Mouse (Mus musculus) ovary, adult 18-20 months (tissue): Measurements from ENCODE around the gene Hist1h3f.
"Not testable (repeated sequence)": the region's sequence is repeated elsewhere in the genome, so short reads cannot be mapped to it uniquely, and the experiment has no call there.

Source experiments
- DNase-seq: peaks from one replicate; pipeline ENCODE4 v3.0.0; 2022; ENCODE audit warnings: low spot score, mixed read lengths

Gene Hist1h3f

GRCm38 (mm10) chr13:23537006-23537710 lies 6.7 kb upstream of the Hist1h3f start:
- DNase-seq = no peak

GRCm38 (mm10) chr13:23538249-23538648 lies 5.6 kb upstream of the Hist1h3f start:
- no peak for DNase-seq

- DNase-seq = not testable (repeated sequence)
These were observed 4.0 kb upstream of the Hist1h3f start for GRCm38 (mm10) chr13:23539821-23540220.

- no peak for DNase-seq
These were observed 2.4 kb upstream of the Hist1h3f start for GRCm38 (mm10) chr13:23541497-23541896.

GRCm38 (mm10) chr13:23542225-23542980 lies 1.4 kb upstream of the Hist1h3f start:
- not testable (repeated sequence) for DNase-seq

- peak; percentile 73 for DNase-seq
These were observed 749 bp upstream of the Hist1h3f start, which contains the start of gene Hist1h2bh for GRCm38 (mm10) chr13:23542999-23543607. Gene Hist1h2bh, minus strand, starts transcription at chr13:23543392.

- not testable (repeated sequence) for DNase-seq
These were observed 902 bp downstream of the Hist1h3f start for GRCm38 (mm10) chr13:23544787-23545120.

- DNase-seq = no peak
These were observed 2.8 kb downstream of the Hist1h3f start for GRCm38 (mm10) chr13:23546694-23547093.

GRCm38 (mm10) chr13:23550761-23551145 lies 6.9 kb downstream of the Hist1h3f start:
- no peak for DNase-seq

- DNase-seq = peak; percentile 82
These were observed 7.4 kb downstream of the Hist1h3f start, which contains the start of gene Hist1h4f for GRCm38 (mm10) chr13:23551146-23551834. Gene Hist1h4f, minus strand, starts transcription at chr13:23551648.

GRCm38 (mm10) chr13:23551931-23552914 lies 8.4 kb downstream of the Hist1h3f start:
- no peak for DNase-seq

GRCm38 (mm10) chr13:23552962-23553361 lies 9.1 kb downstream of the Hist1h3f start, which contains the start of gene Hist1h1d:
Gene Hist1h1d, plus strand, starts transcription at chr13:23553262.
- DNase-seq = no peak

GRCm38 (mm10) chr13:23554393-23554792 lies 10.5 kb downstream of the Hist1h3f start:
- DNase-seq = no peak

GRCm38 (mm10) chr13:23554925-23555838 lies 11.3 kb downstream of the Hist1h3f start:
- DNase-seq = peak; percentile 72

GRCm38 (mm10) chr13:23555839-23556416 lies 12.1 kb downstream of the Hist1h3f start:
- DNase-seq = peak; percentile 56

- DNase-seq = no peak
These were observed 13.1 kb downstream of the Hist1h3f start for GRCm38 (mm10) chr13:23556906-23557305.

GRCm38 (mm10) chr13:23560699-23561098 lies 16.8 kb downstream of the Hist1h3f start:
- not testable (repeated sequence) for DNase-seq

- DNase-seq = not testable (repeated sequence)
These were observed 17.7 kb downstream of the Hist1h3f start for GRCm38 (mm10) chr13:23561531-23561882.

GRCm38 (mm10) chr13:23561883-23562659 lies 18.2 kb downstream of the Hist1h3f start, which contains the start of gene Hist1h3e:
Gene Hist1h3e, minus strand, starts transcription at chr13:23562369.
- peak; percentile 90 for DNase-seq
